Mouse (Mus musculus) heart, embryonic 11.5 days (tissue): ENCODE results near the gene Gm49336. TPM values are rescaled to one million over a fixed set of nuclear protein-coding genes. Genes with fewer than 3 reads are reported as not detected.

ENCODE experiments used
- ATAC-seq: fragments of 200-750 bp; cut with Nextera tagmentation; replicated peaks from 2 replicates; pipeline ENCODE4 v1.8.0; 2017; ENCODE audit warnings: moderate library complexity; ENCODE audit not compliant: insufficient number of reproducible peaks, low FRiP score, low TSS enrichment
- H3K27ac ChIP-seq: fragments of 300-500 bp; sonication (generic); 2 replicates; pipeline ENCODE4 v1.5.1; 2014; ENCODE audit warnings: mild to moderate bottlenecking, low read depth, low read length
- H3K27me3 ChIP-seq: fragments of 300-500 bp; sonication (generic); 2 replicates; pipeline ENCODE4 v1.6.1; 2014; ENCODE audit warnings: mild to moderate bottlenecking, low read length, mixed read lengths; ENCODE audit not compliant: control insufficient read depth, insufficient read depth
- H3K36me3 ChIP-seq: fragments of 300-500 bp; sonication (generic); 2 replicates; pipeline ENCODE4 v1.6.1; 2014; ENCODE audit warnings: mild to moderate bottlenecking, low read length, moderate library complexity, mixed read lengths; ENCODE audit not compliant: control insufficient read depth, insufficient read depth
- H3K4me1 ChIP-seq: fragments of 300-500 bp; sonication (generic); 2 replicates; pipeline ENCODE4 v1.6.1; 2014; ENCODE audit warnings: low read length; ENCODE audit not compliant: control insufficient read depth, insufficient read depth
- H3K4me2 ChIP-seq: fragments of 300-500 bp; sonication (generic); 2 replicates; pipeline ENCODE4 v1.6.1; 2014; ENCODE audit warnings: mild to moderate bottlenecking, moderate library complexity
- H3K4me3 ChIP-seq: fragments of 300-500 bp; sonication (generic); 2 replicates; pipeline ENCODE4 v1.5.1; 2014; ENCODE audit warnings: low read depth, low read length
- H3K9ac ChIP-seq: fragments of 300-500 bp; sonication (generic); 2 replicates; pipeline ENCODE4 v1.6.1; 2014; ENCODE audit warnings: mild to moderate bottlenecking, low read depth, low read length, moderate library complexity
- H3K9me3 ChIP-seq: fragments of 300-500 bp; sonication (generic); replicated peaks from 2 replicates; pipeline ENCODE4 v1.6.1; 2016; ENCODE audit warnings: low read length; ENCODE audit not compliant: control insufficient read depth
- WGBS: fragments of 180-500 bp; shearing (Covaris S2); extraction: QIAGEN DNeasy Blood & Tissue Kit; methylation state at CpG from one replicate; pipeline ENCODE4 v1.1.7; 2014; ENCODE audit not compliant: insufficient replicate concordance; 5-methylcytosine and 5-hydroxymethylcytosine counted together
- polyA plus RNA-seq: library from polyadenylated mRNA; unstranded; fragments of >200 nt; fragmentation: Nextera tagmentation; extraction: Ambion mirVana; gene quantifications from 2 replicates; pipeline ENCODE4 v1.2.1, GENCODE M21; 2014

Gm49336 gene
- polyA plus RNA-seq, 1 experiment from 2014 or later: 50.6 TPM

DNA sequence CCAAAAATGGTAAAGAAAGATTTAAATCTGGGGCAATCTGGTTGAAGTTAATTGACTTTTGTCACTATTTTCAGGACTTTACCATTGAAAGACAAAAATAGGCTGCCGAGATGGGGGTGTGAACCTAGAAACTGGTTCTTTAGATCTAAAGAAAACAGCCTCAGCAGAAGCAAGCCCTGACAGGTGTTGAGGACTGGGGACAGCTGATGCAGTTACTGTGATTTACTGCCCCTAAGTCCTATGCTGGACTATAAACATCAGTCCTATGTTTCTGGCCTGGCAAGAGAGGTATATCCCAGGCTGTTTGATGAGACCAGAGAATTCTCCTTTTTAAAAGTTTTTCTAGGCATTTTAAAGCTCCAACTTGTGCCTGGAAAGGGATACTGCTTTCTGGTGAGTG is 37.3 kb downstream of the Gm49336 start:
- H3K4me3 ChIP-seq: no peak overlapping the region
- H3K9me3 ChIP-seq: no peaks in the 10 kb centered on the region
- no peaks in the 10 kb centered on the region for H3K27me3 ChIP-seq
- no peak for ATAC-seq
- no peak overlapping the region for H3K27ac ChIP-seq
- 78% methylated on average over 1 of the region's 1 CpGs for WGBS
- H3K4me2 ChIP-seq: no peak overlapping the region
- no peaks in the 10 kb centered on the region for H3K4me1 ChIP-seq
- peaks cover 7% of the 10 kb centered on the region; the same call in 1 of the 2 replicates for H3K36me3 ChIP-seq
- no peak overlapping the region for H3K9ac ChIP-seq

DNA sequence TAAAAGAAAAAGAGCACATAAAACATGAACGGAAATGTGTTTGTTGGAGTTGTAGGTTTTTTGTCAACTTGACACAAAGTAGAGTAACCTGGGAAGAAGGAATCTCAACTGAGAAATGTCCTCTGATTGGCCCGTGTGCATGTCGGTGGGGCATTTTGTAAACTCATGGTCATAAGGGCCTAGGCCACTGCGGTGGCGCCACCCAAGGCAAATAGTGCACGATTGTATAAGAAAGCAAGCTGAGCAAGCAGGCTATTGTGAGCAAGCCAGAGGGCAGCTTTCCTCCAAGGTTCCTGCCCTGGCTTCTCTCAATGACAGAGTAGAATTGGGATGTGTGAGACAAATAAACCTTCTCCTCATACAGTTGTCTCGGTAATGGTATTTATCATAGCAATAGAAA is 42.1 kb downstream of the Gm49336 start:
- no peaks in the 10 kb centered on the region for H3K9me3 ChIP-seq
- no peak for ATAC-seq
- no peak overlapping the region for H3K9ac ChIP-seq
- no peak overlapping the region for H3K4me2 ChIP-seq
- 83% methylated on average over 7 of the region's 7 CpGs for WGBS
- H3K27me3 ChIP-seq: no peaks in the 10 kb centered on the region
- no peaks in the 10 kb centered on the region for H3K4me1 ChIP-seq
- H3K36me3 ChIP-seq: no peaks in the 10 kb centered on the region
- H3K27ac ChIP-seq: no peak overlapping the region
- no peak overlapping the region for H3K4me3 ChIP-seq

DNA sequence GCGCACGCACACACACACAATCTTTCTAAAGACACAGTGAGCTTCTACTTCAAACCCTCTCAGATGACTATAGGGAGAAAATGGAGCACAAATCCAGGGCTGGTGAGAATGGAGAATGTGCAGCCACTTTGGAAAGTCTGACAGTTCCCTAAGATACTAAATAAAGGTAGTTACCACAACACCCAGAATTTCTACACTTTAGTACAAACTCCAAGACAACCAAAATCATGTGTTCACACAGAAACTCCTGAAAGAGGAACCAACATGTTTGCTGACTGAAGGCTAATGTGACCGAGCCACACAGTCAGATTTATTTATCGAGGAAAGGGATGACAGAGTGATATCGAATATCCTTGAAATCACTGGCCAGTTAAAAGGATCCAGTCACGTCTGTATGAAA is 46.3 kb downstream of the Gm49336 start:
- no peak overlapping the region for H3K4me2 ChIP-seq
- no peak for ATAC-seq
- H3K27ac ChIP-seq: no peak overlapping the region
- H3K27me3 ChIP-seq: no peaks in the 10 kb centered on the region
- no peaks in the 10 kb centered on the region for H3K9me3 ChIP-seq
- WGBS: 87% methylated on average over 6 of the region's 6 CpGs
- H3K9ac ChIP-seq: no peak overlapping the region
- H3K4me1 ChIP-seq: no peaks in the 10 kb centered on the region
- no peak overlapping the region for H3K4me3 ChIP-seq
- H3K36me3 ChIP-seq: no peaks in the 10 kb centered on the region

DNA sequence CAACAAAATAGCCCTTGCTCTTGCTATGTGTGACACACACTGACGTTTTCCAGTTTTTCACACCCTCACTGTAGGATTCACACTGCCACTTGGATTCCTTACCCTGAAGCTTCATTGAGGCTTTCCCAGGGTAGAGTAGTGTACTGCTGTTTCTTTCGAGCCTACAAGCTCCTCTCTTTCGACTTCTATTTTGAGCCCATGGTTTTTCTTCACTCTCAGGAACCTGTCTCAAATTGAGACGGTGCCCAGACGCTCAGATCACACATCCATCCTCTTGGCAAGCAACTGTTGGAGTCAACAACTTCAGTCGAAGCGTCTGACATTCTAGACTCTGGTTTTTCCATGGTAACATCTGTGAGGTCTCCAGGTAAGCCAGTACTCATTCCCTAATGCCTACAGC is 54.4 kb downstream of the Gm49336 start, which contains the start of gene Atp8a2:
Gene Atp8a2 (minus strand): TSS at position 296 of the 400 bp plus-strand sequence.
- Histone ChIP-seq H3K9ac (no peak within 1 kb of the TSS), H3K4me2 (no peak within 1 kb of the TSS), H3K36me3 (no peaks in the 10 kb centered on the region), H3K27me3 (no peaks in the 10 kb centered on the region), H3K4me3 (no peak within 1 kb of the TSS), H3K27ac (no peak within 1 kb of the TSS), H3K4me1 (peaks cover 2% of the 10 kb centered on the region; the same call in 1 of the 2 replicates), H3K9me3 (no peaks in the 10 kb centered on the region)
- no peak for ATAC-seq
- 57% methylated on average over 7 of the region's 7 CpGs for WGBS

DNA sequence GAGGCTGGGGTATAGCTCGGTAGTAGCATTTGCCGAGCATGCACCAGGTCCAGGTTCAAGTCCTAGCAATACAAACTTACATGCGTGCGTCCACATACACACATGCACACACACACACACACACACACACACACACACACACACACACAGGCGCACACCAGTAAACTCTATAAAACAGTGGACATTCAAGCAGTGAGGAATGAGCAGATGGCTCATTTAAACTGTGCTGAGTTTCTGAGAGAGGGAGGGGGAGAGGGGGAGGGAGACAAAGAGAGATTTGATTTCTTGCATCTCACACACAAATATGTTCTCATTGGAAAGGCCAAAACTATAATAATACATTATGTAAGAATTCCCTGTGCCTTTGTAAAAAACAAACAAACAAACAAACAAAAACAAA is 55.3 kb downstream of the Gm49336 start:
- H3K4me1 ChIP-seq: peaks cover 2% of the 10 kb centered on the region; the same call in 1 of the 2 replicates
- no peaks in the 10 kb centered on the region for H3K36me3 ChIP-seq
- no peaks in the 10 kb centered on the region for H3K9me3 ChIP-seq
- 80% methylated on average over 5 of the region's 5 CpGs for WGBS
- no peak overlapping the region for H3K9ac ChIP-seq
- ATAC-seq: no peak
- H3K27ac ChIP-seq: no peak overlapping the region
- no peaks in the 10 kb centered on the region for H3K27me3 ChIP-seq
- no peak overlapping the region for H3K4me3 ChIP-seq
- H3K4me2 ChIP-seq: no peak overlapping the region

DNA sequence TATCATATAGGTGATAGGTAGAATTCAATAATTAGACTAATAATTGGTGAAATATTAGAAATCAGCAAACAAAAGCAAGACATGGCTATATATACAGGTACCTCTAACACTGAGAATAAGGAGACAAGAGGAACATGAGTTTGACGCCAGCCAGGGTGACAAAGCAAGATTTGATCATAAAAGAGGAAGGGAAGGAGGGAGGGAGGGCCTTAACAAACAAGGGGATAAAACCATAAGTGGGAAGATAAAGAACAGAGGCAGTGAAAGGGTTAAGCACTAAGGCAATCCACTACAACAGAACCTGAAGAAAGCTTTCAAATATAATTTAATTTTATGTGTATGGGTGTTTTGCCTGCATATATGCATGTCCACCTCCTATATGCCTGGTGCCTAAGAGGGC is 56.7 kb downstream of the Gm49336 start:
- Histone ChIP-seq H3K4me3 (no peak overlapping the region), H3K27ac (no peak overlapping the region), H3K27me3 (no peaks in the 10 kb centered on the region), H3K4me1 (peaks cover 6% of the 10 kb centered on the region; the same call in 1 of the 2 replicates), H3K36me3 (no peaks in the 10 kb centered on the region), H3K9ac (no peak overlapping the region), H3K4me2 (no peak overlapping the region), H3K9me3 (no peaks in the 10 kb centered on the region)
- ATAC-seq: no peak
- 64% methylated on average over 1 of the region's 1 CpGs for WGBS

DNA sequence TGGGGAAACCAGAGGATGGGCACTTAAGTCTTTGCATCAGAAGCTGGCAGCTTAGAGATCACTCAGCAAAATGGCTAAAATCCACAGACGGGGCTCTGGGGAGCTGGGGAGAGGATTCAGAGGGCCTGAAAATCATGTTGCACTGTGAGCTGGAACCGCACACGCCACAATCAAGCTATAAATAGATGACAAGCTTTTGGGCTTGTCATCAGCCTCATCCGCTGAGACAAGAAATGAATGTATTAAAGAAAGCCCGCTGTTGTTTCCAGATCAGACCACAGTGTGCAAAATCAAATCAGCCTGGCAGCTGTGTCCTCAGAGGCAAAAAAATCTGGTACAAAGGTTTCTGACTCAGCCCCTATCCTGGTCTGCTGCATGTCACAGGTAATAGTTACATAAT is 61.5 kb downstream of the Gm49336 start:
- no peaks in the 10 kb centered on the region for H3K36me3 ChIP-seq
- peaks cover 10% of the 10 kb centered on the region; the same call in 1 of the 2 replicates for H3K4me1 ChIP-seq
- 44% methylated on average over 5 of the region's 5 CpGs for WGBS
- no peak overlapping the region for H3K9ac ChIP-seq
- no peaks in the 10 kb centered on the region for H3K9me3 ChIP-seq
- ATAC-seq: no peak
- peak overlapping the region; percentile 6; the same call in 1 of the 2 replicates for H3K4me2 ChIP-seq
- peak overlapping the region; percentile 65; the same call in 1 of the 2 replicates for H3K27ac ChIP-seq
- H3K27me3 ChIP-seq: no peaks in the 10 kb centered on the region
- H3K4me3 ChIP-seq: no peak overlapping the region

DNA sequence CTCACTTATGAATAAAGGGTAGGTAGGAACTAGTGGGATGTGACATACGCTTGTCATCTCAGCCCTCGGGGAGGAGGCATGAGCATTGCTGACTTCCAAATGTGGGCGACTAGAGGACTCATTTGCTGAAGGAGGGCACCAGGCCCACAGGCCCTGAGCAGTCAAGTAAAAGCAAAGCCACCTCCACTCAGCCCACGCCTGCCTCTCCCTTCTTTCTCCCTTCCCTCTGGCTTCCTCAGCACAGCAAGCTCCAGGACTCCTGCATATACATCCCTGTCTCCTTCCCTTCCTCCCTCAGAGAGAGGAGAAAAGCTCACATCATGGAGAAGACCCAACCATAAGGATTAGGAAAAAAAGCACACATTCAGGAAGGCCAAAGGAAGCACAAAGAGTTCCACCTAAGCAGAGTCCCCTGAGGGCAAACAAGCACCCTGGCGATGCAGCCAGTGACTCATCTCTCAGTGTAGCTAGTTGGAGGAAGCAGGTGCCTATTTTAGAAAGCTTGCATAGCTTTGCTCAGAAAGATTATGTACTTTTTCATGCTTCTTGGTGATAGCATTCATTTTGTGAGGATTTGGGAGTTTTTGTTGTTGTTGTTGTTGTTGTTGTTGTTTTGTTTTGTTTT is 63.0 kb downstream of the Gm49336 start:
- Histone ChIP-seq H3K4me1 (peaks cover 12% of the 10 kb centered on the region; the same call in 1 of the 2 replicates), H3K27ac (no peak overlapping the region), H3K36me3 (no peaks in the 10 kb centered on the region), H3K27me3 (no peaks in the 10 kb centered on the region), H3K4me3 (no peak overlapping the region), H3K9ac (no peak overlapping the region), H3K4me2 (no peak overlapping the region), H3K9me3 (no peaks in the 10 kb centered on the region)
- WGBS: 74% methylated on average over 5 of the region's 5 CpGs
- ATAC-seq: no peak

DNA sequence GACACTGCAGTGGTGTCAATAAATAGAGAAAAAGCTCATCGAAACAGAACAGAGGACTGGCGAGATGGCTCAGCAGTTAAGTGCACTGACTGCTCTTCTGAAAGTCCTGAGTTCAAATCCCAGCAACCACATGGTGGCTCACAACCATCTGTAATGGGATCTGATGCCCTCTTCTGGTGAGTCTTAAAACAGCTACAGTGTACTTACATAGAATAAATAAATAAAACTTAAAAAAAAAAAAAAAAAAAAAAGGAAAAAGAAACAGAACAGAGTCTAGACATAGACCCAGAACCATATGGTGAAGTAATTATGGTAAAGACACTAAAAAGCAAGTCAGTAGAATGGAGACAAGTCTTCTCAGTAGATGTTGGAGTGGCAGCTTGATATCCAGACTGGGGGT is 70.0 kb downstream of the Gm49336 start:
- Histone ChIP-seq H3K27me3 (peaks cover under 1% of the 10 kb centered on the region; the same call in 1 of the 2 replicates), H3K27ac (no peak overlapping the region), H3K9me3 (no peaks in the 10 kb centered on the region), H3K4me3 (no peak overlapping the region), H3K4me2 (no peak overlapping the region), H3K9ac (no peak overlapping the region), H3K36me3 (no peaks in the 10 kb centered on the region; the same call in 1 of the 2 replicates), H3K4me1 (peaks cover 13% of the 10 kb centered on the region; the same call in 1 of the 2 replicates)
- ATAC-seq: no peak
- 87% methylated on average over 2 of the region's 2 CpGs for WGBS
